Mouse (Mus musculus) sigmoid colon, adult 10 weeks (tissue): ENCODE data around the gene Kif13a. TPM values are rescaled to one million over a fixed set of nuclear protein-coding genes. Genes with fewer than 3 reads are reported as not detected.

ENCODE experiments used
- polyA plus RNA-seq: library from polyadenylated mRNA; stranded (reverse); fragments of 350-450 nt; fragmentation: Illumina TruSeq; extraction: RNeasy Lipid Tissue Mini Kit (QIAGEN cat#74804); gene quantifications from one replicate; pipeline ENCODE4 v1.2.3, GENCODE M21; 2014; ENCODE audit warnings: low read depth, low replicate concordance

Kif13a gene
- polyA plus RNA-seq, result 38.2 TPM

DNA sequence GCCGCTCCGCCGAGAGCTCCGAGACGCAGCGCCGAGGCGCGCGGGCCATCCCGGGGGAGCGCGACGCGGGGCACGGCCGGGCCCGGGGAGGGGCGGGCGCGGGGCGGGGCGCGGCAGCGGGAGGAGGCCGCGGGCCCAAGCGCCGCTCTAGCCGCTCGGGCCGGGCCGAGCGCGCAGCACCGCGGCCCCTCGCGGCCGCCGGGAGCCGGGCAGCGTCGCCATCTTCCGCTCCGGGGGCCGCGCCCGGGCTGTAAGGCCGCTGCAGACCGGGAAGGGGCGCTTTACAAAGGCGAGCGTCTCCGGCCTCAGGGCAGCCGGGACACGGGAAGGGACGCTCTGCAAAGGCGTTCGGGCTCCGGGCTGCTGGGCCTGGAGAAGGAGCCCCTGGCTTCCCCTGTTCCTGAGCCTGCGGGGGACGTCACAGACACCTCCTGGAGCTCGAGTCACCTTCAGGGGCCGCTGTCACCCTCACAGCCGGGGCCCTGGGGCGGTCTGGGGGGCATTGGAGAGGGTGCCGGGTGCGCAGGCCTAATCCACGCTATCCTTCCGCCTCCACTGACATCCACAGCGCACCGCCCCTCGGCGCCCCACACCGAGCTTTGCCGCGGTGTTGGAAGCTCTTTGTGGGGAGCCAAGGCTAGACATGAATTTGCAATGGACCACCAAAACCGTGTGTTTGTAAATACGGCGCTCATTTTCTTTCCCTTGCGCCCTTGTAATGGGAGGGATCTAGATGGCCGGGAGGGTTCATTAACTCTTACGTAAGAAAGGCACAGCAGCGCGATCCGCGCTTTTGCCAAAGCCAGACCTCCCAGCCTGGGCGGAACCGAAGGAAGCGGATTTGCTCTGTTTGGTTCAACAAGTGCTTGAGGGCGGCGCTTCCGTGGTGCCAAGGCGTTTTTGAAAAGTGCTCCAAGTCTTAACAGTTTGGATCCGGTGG, at the start of gene Kif13a:
Kif13a (minus strand) TSS at position 149 of the 940 bp plus-strand sequence.

DNA sequence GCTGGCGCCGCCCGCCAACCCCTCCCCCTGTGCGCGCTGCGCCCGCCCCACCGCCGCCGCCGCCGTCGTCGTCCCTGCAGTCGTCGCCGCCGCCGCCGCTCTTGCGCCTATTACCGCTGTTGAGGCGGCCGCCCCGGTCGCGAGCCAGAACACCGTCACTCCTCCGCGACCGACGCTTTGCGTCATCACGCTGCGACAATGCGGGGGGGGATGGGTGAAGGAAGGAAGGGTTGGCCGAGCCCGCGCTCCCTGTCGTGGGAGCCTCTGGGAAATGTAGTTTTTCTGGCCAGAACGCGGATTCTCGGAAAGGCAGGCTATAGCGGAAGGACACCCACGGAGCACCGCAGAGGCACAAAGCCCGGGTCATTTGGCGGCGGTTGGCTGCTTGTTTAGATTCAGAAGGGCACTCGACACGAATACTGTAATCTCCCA, 201.8 kb downstream of the Kif13a start, which contains the start of gene Nup153:
Nup153 (minus strand) TSS at position 104 of the 432 bp plus-strand sequence.

Other genes with a start within 250 kb of the Kif13a start
- gene Nup153, start 201.9 kb downstream of the Kif13a start, polyA plus RNA-seq, result 82.2 TPM
- gene Nhlrc1, start 85.0 kb upstream of the Kif13a start, polyA plus RNA-seq, result 7.5 TPM
- gene Kdm1b, start 113.6 kb upstream of the Kif13a start, polyA plus RNA-seq, result 117 TPM
- gene Tpmt, start 114.9 kb upstream of the Kif13a start, polyA plus RNA-seq, result 44.4 TPM
- 406 TPM for gene Dek, start 176.3 kb upstream of the Kif13a start, polyA plus RNA-seq
- gene Rnf144b, start 192.8 kb upstream of the Kif13a start, polyA plus RNA-seq, result 5.8 TPM